Mouse (Mus musculus) hindbrain, embryonic 16.5 days (tissue): Measurements from ENCODE around the gene Abcg5. TPM values are rescaled to one million over a fixed set of nuclear protein-coding genes. Genes with fewer than 3 reads are reported as not detected.

Experiments
- ATAC-seq: fragments of 200-750 bp; cut with Nextera tagmentation; 2 replicates; pipeline ENCODE4 v1.8.0; 2017; ENCODE audit warnings: moderate TSS enrichment, moderate library complexity
- H3K27ac ChIP-seq: fragments of 300-500 bp; sonication (generic); 2 replicates; pipeline ENCODE4 v1.5.1; 2014; ENCODE audit warnings: low read depth, mild to moderate bottlenecking, control low read depth, low read length, moderate library complexity
- H3K27me3 ChIP-seq: fragments of 300-500 bp; sonication (generic); replicated peaks from 2 replicates; pipeline ENCODE4 v1.6.1; 2014; ENCODE audit warnings: low read length; ENCODE audit not compliant: control insufficient read depth, insufficient read depth
- H3K36me3 ChIP-seq: fragments of 300-500 bp; sonication (generic); 2 replicates; pipeline ENCODE4 v1.6.1; 2014; ENCODE audit warnings: mild to moderate bottlenecking, low read length, moderate library complexity, mixed read lengths; ENCODE audit not compliant: control insufficient read depth, insufficient read depth
- H3K4me1 ChIP-seq: fragments of 300-500 bp; sonication (generic); 2 replicates; pipeline ENCODE4 v1.6.1; 2014; ENCODE audit warnings: low read depth, low read length; ENCODE audit not compliant: control insufficient read depth, insufficient read depth
- H3K4me2 ChIP-seq: fragments of 300-500 bp; sonication (generic); 2 replicates; pipeline ENCODE4 v1.6.1; 2014; ENCODE audit warnings: mild to moderate bottlenecking, low read length, control low read depth, moderate library complexity
- H3K4me3 ChIP-seq: fragments of 300-500 bp; sonication (generic); 2 replicates; pipeline ENCODE4 v1.5.1; 2014; ENCODE audit warnings: mild to moderate bottlenecking, low read length, control low read depth, moderate library complexity
- H3K9ac ChIP-seq: fragments of 300-500 bp; sonication (generic); 2 replicates; pipeline ENCODE4 v1.6.1; 2014; ENCODE audit warnings: low read depth, mild to moderate bottlenecking, control low read depth, low read length, moderate library complexity
- H3K9me3 ChIP-seq: fragments of 300-500 bp; sonication (generic); 2 replicates; pipeline ENCODE4 v1.6.1; 2014; ENCODE audit warnings: mild to moderate bottlenecking, low read length, moderate library complexity; ENCODE audit not compliant: control insufficient read depth
- WGBS: fragments of 180-500 bp; shearing (Covaris S2); extraction: QIAGEN DNeasy Blood & Tissue Kit; methylation state at CpG from one replicate; pipeline ENCODE4 v1.1.7; 2014; 5-methylcytosine and 5-hydroxymethylcytosine counted together
- polyA plus RNA-seq: library from polyadenylated mRNA; unstranded; fragments of >200 nt; fragmentation: Nextera tagmentation; extraction: Ambion mirVana; gene quantifications from 2 replicates; pipeline ENCODE4 v1.2.1, GENCODE M21; 2015

The Abcg5 gene
- polyA plus RNA-seq, 1 experiment from 2014 or later: 1.8 TPM

DNA sequence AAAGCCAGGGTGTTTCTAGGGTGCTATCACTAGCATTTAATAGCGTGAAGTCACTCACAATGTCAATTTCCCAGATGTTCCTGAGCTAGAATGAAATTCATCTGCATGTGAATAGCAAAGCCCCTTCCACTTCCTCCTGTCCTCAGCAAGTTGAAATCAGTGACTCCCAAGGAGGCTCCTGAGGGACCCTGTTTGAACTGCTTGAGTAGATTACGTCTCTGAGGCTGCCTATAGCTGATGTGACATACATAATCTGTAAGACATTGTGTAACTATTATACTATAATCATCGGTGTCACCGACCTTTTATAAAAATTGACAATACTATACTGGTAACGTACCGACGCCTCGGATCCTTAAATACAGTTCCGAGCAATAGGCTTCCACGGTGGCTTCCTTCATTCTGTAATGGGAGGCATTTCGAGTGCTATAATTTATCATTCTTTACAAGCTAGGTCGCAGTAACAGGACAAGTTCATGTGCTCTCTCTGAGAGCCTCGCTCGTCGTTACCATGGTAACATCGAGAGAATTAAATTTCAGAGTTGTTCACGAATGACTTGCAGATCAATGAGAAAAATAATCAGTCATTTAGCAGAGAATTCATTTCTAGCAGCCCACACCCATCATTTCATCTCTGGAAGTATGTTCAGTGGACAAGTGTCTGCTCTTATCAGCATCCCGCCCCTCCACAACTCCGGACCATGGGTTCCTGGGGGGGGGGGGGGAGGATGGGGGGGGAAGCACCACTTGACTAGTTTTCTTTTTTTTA, 26.0 kb downstream of the Abcg5 start:
- no peak overlapping the region for H3K9ac ChIP-seq
- no peak overlapping the region for H3K4me3 ChIP-seq
- H3K4me2 ChIP-seq: no peak overlapping the region; the same call in none of the 2 replicates
- H3K27me3 ChIP-seq: no peaks in the 10 kb centered on the region
- no peaks in the 10 kb centered on the region for H3K36me3 ChIP-seq
- peak; percentile 84 for ATAC-seq
- WGBS: 34% methylated on average over 19 of the region's 19 CpGs
- peak overlapping the region; percentile 14; the same call in 1 of the 2 replicates for H3K27ac ChIP-seq
- H3K4me1 ChIP-seq: peaks cover 11% of the 10 kb centered on the region
- H3K9me3 ChIP-seq: no peaks in the 10 kb centered on the region

DNA sequence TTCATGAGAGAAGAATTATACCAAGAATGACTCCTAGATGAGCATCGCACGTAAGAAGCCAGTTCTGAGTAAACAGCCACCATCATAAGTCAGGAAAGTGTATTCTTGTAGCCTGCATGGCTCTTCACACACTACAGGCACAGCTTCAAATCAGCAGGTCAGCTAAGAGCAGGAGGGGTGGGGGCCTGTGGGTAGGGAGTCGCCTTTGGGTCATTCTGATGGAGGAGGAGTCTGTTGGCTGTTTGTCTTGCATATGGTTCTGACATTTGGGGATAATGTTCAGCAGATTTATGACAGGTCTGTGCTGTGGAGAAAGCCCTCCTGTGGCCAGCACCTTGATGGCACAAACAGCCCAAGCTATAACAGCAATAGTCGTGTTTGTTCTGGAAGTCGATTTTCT, 26.6 kb downstream of the Abcg5 start:
- H3K27ac ChIP-seq: peak overlapping the region; percentile 14; the same call in 1 of the 2 replicates
- ATAC-seq: peak; percentile 31; the same call in 1 of the 2 replicates
- no peaks in the 10 kb centered on the region for H3K36me3 ChIP-seq
- peaks cover 11% of the 10 kb centered on the region for H3K4me1 ChIP-seq
- no peaks in the 10 kb centered on the region for H3K27me3 ChIP-seq
- H3K4me3 ChIP-seq: no peak overlapping the region
- no peak overlapping the region for H3K9ac ChIP-seq
- 55% methylated on average over 5 of the region's 5 CpGs for WGBS
- H3K9me3 ChIP-seq: no peaks in the 10 kb centered on the region
- H3K4me2 ChIP-seq: no peak overlapping the region

DNA sequence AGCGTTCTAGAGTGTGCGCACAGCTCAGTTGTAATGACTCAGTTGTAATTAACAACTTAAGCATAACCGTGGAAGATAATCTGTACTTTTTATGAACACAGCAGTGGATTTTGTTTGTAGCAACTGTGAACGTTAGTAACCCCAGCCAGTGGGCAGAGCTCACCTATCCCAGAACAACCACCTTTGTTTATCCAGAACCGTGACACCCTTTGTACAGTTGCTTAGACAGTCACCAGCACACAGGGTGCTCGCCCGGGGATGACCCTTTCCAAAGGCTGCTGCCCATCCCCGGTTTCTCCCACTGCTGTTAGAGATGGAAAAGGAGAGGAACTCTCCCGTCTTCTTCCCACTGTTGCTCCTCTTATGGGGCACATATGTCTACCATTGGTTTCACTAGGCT, 29.3 kb downstream of the Abcg5 start:
- H3K36me3 ChIP-seq: no peaks in the 10 kb centered on the region
- no peak overlapping the region for H3K4me3 ChIP-seq
- 96% methylated on average over 9 of the region's 9 CpGs for WGBS

DNA sequence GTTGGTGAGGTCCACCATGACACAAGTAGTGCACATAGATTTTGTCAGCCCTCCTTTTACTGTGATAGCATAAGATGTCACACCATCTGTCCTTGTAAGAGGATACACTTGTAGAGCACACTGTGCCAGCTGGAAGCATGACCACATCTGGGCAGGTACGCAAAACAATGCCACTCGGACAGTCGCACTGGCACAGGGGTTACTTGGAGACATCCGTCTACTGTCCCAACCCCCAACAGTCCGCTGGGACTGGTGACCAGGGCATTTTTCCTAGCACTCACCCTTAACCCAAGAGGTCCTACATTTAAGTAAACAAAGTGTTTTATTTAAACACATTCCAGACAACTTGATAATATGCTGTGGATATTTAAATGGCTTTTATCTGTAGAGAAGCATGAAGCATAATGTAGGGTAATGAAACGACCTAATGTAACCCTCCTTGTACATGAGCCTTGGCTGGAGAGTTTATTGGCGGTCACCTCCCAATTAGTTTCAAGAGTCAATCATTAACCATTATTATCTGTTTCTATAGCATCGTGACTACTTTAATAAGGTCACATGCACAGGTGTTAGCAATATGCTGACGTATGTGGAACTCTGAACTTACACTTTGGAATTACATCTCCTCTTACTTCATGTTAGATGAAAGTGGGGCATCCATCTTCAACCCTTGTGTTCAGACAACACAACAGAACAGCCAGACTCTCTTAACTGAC, 32.4 kb downstream of the Abcg5 start:
- Histone ChIP-seq H3K4me3 (no peak overlapping the region), H3K4me2 (no peak overlapping the region), H3K27me3 (no peaks in the 10 kb centered on the region), H3K27ac (no peak overlapping the region), H3K36me3 (no peaks in the 10 kb centered on the region), H3K4me1 (no peaks in the 10 kb centered on the region), H3K9me3 (no peaks in the 10 kb centered on the region), H3K9ac (no peak overlapping the region)
- 89% methylated on average over 9 of the region's 9 CpGs for WGBS
- no peak for ATAC-seq

More for the DNA sequence above, 29.3 kb downstream of the Abcg5 start:
- peaks cover 11% of the 10 kb centered on the region for H3K4me1 ChIP-seq
- no peak overlapping the region for H3K4me2 ChIP-seq
- H3K9ac ChIP-seq: no peak overlapping the region
- no peaks in the 10 kb centered on the region for H3K9me3 ChIP-seq
- no peaks in the 10 kb centered on the region for H3K27me3 ChIP-seq
- ATAC-seq: no peak
- H3K27ac ChIP-seq: no peak overlapping the region

DNA sequence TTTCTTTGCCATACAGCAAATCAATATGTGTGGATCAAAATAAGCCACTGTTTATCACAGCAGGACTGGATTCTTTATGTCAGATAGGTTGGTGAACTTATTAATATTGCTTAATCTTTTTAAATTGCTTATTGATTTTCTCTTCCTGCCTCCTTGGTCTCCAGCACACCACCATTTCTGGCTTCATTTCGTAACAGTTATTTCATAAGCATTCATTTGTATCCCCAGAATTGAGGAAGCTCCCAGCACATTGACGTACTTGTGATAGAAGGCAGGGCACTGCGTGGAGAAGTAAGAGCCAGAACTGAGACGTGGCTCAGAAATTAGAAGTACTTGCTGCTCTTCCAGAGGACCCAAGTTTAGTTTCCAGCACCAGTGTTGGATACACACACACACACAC, 35.2 kb downstream of the Abcg5 start:
- Histone ChIP-seq H3K4me3 (no peak overlapping the region), H3K4me2 (no peak overlapping the region), H3K4me1 (no peaks in the 10 kb centered on the region), H3K27ac (no peak overlapping the region), H3K36me3 (no peaks in the 10 kb centered on the region), H3K27me3 (no peaks in the 10 kb centered on the region), H3K9ac (no peak overlapping the region), H3K9me3 (no peaks in the 10 kb centered on the region)
- WGBS: 93% methylated on average over 4 of the region's 4 CpGs
- no peak for ATAC-seq

DNA sequence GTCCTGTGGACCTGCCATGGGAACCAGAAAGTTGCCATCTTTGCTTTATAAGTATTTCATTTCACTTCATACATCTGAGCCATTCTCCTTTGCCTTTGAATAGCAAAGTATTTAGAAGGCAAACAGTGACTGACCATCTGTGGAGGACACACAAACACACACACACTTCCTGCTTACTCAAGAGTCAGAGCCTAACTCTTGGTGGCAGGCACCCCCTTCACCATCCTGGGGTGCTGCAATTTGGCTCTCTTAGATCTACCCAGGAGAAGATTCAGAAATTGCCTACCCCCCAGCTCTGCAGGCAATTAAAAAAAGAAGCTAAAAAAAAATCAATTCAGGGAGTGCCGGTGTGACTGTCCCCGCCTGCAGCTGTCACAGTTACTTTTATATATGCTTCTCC, 36.3 kb downstream of the Abcg5 start:
- WGBS: 61% methylated on average over 2 of the region's 2 CpGs
- Histone ChIP-seq H3K9ac (no peak overlapping the region), H3K36me3 (no peaks in the 10 kb centered on the region), H3K4me2 (no peak overlapping the region), H3K27ac (no peak overlapping the region), H3K27me3 (no peaks in the 10 kb centered on the region), H3K9me3 (no peaks in the 10 kb centered on the region), H3K4me1 (no peaks in the 10 kb centered on the region), H3K4me3 (no peak overlapping the region)
- no peak for ATAC-seq

DNA sequence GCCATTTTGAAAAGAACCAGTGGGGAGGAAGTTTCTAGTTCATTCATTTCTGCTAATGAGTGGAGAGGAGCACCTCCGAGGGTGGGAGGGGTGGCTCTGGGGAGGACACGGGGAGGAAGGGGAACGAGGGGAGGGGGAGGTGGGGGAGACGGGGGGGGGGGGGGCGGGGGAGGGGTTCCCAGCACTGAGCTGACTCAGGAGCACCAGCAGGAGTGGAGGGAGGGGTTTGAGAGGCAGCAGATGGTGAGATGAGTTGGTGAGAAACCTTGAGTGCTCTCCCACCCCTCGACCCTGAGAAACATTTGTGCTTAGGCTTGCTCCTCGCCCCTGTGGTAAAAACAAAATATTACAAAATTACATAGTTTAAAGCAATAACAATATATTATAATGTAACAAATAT, 36.9 kb downstream of the Abcg5 start:
- Histone ChIP-seq H3K9me3 (no peaks in the 10 kb centered on the region), H3K4me1 (no peaks in the 10 kb centered on the region), H3K4me2 (no peak overlapping the region), H3K36me3 (no peaks in the 10 kb centered on the region), H3K27me3 (no peaks in the 10 kb centered on the region), H3K27ac (no peak overlapping the region), H3K9ac (no peak overlapping the region), H3K4me3 (no peak overlapping the region)
- no peak for ATAC-seq
- WGBS: 21% methylated on average over 5 of the region's 7 CpGs

DNA sequence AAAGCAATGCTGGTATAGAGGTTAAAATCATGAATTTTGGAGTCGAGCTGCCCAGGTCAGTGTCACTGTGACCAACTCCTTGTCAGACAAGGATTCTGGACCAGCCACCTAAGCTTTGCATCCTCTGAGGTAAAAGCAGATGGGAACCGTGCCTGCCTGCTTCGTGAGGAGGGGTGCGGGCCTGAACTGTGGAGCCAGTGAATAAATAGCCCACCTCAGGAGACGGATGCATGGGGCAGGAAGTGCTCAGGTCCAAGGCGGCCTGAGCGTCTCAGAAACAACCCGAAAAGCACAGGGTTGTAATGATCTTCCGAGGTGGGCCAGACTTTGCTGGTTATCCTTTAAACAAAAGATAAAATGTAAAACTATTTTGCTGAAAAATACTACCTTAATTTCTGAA, 37.7 kb downstream of the Abcg5 start:
- Histone ChIP-seq H3K27ac (no peak overlapping the region), H3K4me3 (no peak overlapping the region), H3K36me3 (no peaks in the 10 kb centered on the region), H3K9ac (no peak overlapping the region), H3K4me2 (no peak overlapping the region), H3K9me3 (no peaks in the 10 kb centered on the region), H3K27me3 (no peaks in the 10 kb centered on the region), H3K4me1 (no peaks in the 10 kb centered on the region)
- 38% methylated on average over 9 of the region's 9 CpGs for WGBS
- ATAC-seq: no peak

DNA sequence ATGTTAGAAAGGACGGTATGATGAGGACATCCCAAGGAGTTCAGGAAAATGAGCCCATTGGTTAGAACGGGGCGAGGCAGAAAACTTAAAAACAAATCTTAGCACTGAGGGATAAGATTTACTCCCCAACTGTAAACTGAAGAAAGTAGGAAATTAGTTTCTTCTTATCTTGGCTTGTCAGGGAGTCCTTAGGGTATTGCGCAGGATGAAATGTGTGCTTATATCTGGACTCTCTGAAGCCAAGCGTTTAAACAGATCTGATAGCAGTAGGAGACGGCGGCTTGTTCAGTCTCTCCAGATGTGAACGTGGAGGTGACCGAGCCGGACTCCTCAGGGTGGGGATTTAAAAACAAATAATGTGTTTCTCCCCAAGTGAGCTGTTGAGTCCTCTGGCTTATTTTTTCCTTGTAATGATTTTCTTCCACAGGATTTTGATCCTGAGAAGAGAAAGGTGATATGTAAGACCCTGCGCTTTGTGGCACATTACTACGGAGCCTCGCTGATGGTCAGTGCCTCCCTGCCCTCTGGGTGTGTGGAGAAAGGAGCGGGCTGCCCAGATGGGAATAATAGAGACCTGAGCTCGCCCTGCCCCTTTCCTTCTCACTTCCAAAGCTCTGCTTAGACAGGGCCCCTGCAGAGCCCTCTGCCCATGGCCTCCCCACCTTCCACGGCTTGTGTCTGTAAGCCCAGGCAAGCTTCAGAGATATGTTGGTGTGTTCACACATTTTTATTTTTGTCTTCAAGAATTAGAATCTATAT, 38.3 kb downstream of the Abcg5 start:
- no peak overlapping the region for H3K4me3 ChIP-seq
- 67% methylated on average over 16 of the region's 16 CpGs for WGBS
- H3K4me1 ChIP-seq: no peaks in the 10 kb centered on the region
- no peak overlapping the region for H3K9ac ChIP-seq
- ATAC-seq: no peak
- H3K27me3 ChIP-seq: no peaks in the 10 kb centered on the region
- H3K36me3 ChIP-seq: no peaks in the 10 kb centered on the region
- H3K9me3 ChIP-seq: no peaks in the 10 kb centered on the region
- no peak overlapping the region for H3K27ac ChIP-seq
- H3K4me2 ChIP-seq: no peak overlapping the region
